Mouse (Mus musculus) bone marrow macrophage, adult 2 months (primary cell): ENCODE measurements around the gene Nr6a1.

Experiments used
- CTCF ChIP-seq: IDR thresholded peaks from 2 replicates; pipeline ENCODE4 v1.5.1; 2012; ENCODE audit warnings: low read depth, mild to moderate bottlenecking, low read length, moderate library complexity
- POLR2A ChIP-seq: IDR thresholded peaks from 2 replicates; pipeline ENCODE4 v1.6.1; 2012; ENCODE audit warnings: mild to moderate bottlenecking, low read depth, low read length, borderline replicate concordance

GRCm38 (mm10) chr2:38817487-38817886 lies 110.0 kb downstream of the Nr6a1 start:
- TF ChIP-seq CTCF = no peak
- no peak for TF ChIP-seq POLR2A
